Mouse (Mus musculus): ENCODE results near the gene 1700102P08Rik. TPM values are rescaled to one million over a fixed set of nuclear protein-coding genes. Genes with fewer than 3 reads are reported as not detected.

The 1700102P08Rik gene
- polyA plus RNA-seq, 1 experiment: 0.66 TPM

- no peak for DNase-seq
- WGBS: 57% methylated on average over 11 of the region's 11 CpGs
- no peak overlapping the region for H3K4me3 ChIP-seq (replicated peaks; ENCODE audit: extremely low read depth, low read depth, low read length)
- peaks cover 5% of the 10 kb centered on the region for H3K4me1 ChIP-seq (ENCODE audit: control insufficient read depth, insufficient read depth, low read length)
- TF ChIP-seq CTCF (IDR thresholded peaks at IDR 0.05; ENCODE audit: insufficient read depth, low read length): no peak
- no peak for TF ChIP-seq POLR2A (IDR thresholded peaks at IDR 0.05; ENCODE audit: borderline replicate concordance, extremely low read depth, low read depth, low read length)
These were observed 48.8 kb downstream of the 1700102P08Rik start for GRCm38 (mm10) chr9:108441236-108441919.

DNA sequence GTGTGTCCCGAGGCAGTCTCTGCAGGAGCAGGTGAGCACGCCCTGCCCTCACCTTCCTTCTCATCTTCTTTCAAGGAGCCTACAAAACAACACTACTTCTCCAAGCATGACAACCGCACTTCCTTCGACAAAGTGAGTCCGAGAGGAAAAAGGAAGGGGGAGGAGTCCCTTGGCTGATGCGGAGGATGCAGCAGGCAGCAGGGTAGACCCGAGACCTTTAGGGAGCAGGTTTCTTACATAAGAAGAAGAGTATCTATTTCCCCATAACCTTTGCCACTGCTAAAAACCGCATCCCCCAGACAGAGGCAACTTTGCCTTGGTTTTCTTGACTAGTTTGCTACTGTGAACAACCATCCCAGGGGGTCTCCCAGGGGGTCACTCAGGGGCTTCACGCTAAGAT lies 52.5 kb downstream of the 1700102P08Rik start:
- 46% methylated on average over 9 of the region's 9 CpGs for WGBS
- no peak for DNase-seq

DNA sequence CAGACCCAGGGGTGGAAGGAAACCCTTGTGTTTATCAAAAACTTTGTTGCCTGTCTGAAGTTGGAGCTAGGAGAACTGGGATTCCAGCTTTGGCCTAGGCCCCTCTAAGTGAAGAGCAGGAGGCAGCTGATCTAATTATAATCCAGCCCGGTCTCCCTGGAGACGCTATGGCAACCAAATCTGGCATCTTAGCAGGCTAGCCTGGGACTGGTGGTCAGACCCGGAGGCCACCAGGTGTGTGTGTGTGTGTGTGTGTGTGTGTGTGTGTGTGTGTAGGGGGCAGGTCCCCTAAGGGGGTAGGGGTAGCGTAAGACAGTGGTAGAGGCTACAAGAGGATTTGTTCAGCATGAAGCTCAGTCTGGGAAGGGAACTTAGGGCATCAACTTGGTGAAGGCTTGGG lies 57.3 kb downstream of the 1700102P08Rik start:
- 52% methylated on average over 4 of the region's 4 CpGs for WGBS
- H3K4me1 ChIP-seq (ENCODE audit: control insufficient read depth, insufficient read depth, low read length): no peaks in the 10 kb centered on the region
- no peak for DNase-seq
- no peak overlapping the region for H3K4me3 ChIP-seq (replicated peaks; ENCODE audit: extremely low read depth, low read depth, low read length)
- TF ChIP-seq CTCF (IDR thresholded peaks at IDR 0.05; ENCODE audit: insufficient read depth, low read length): no peak
- TF ChIP-seq POLR2A (IDR thresholded peaks at IDR 0.05; ENCODE audit: borderline replicate concordance, extremely low read depth, low read depth, low read length): no peak

More for the DNA sequence above, 52.5 kb downstream of the 1700102P08Rik start:
- TF ChIP-seq POLR2A (IDR thresholded peaks at IDR 0.05; ENCODE audit: borderline replicate concordance, extremely low read depth, low read depth, low read length) (no peak), CTCF (IDR thresholded peaks at IDR 0.05; ENCODE audit: insufficient read depth, low read length) (no peak)
- no peak overlapping the region for H3K4me3 ChIP-seq (replicated peaks; ENCODE audit: extremely low read depth, low read depth, low read length)
- H3K4me1 ChIP-seq (ENCODE audit: control insufficient read depth, insufficient read depth, low read length): peaks cover 5% of the 10 kb centered on the region

DNA sequence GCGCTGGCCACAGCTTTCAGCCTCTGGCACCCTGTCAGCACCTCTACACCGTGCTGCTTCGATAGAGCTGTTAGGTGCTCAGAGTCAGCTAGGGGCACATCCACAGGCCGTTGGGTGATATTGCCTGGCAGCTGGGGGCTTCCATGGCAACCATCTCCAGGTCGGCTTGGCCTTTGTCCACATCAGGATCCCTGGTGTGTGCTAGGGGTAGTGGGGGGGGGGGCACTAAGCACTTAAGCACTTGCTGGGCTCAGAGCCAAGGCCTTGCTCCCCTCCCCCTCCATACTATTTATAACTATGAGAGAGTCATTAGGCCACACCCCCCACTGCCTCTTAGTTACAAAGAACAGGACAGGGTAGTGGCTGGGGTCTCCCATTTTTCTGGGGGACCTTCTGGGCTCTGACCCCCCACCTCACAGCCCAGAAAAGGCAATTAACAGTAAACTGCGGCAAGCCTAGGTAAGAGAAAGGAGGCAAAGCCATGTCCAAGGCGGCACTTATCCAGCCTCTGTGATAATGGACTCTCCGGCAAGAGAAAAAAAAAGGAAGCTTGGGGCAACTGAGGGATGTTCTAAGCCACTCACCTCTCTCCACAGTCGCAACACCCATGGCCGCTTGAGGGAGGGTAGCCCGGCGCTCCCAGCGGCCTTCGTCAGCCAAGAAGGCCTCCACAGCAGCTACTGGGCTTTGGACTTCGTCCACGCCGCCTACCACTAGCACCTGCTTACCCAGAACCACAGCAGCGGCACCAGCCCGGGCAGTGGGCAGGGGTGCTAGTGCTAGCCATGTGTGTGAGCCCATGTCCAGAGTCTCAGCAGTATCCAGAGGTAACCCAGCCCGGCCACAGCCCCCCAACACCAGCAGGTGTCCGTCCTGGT lies 57.9 kb downstream of the 1700102P08Rik start:
- H3K4me3 ChIP-seq (replicated peaks; ENCODE audit: extremely low read depth, low read depth, low read length): no peak overlapping the region
- no peak for DNase-seq
- H3K4me1 ChIP-seq (ENCODE audit: control insufficient read depth, insufficient read depth, low read length): no peaks in the 10 kb centered on the region
- 64% methylated on average over 21 of the region's 21 CpGs for WGBS
- TF ChIP-seq POLR2A (IDR thresholded peaks at IDR 0.05; ENCODE audit: borderline replicate concordance, extremely low read depth, low read depth, low read length) (no peak), CTCF (IDR thresholded peaks at IDR 0.05; ENCODE audit: insufficient read depth, low read length) (no peak)

GRCm38 (mm10) chr9:108451170-108451493 lies 58.5 kb downstream of the 1700102P08Rik start:
- TF ChIP-seq CTCF (IDR thresholded peaks at IDR 0.05; ENCODE audit: insufficient read depth, low read length): no peak
- no peak for DNase-seq
- Histone ChIP-seq H3K4me1 (ENCODE audit: control insufficient read depth, insufficient read depth, low read length) (no peaks in the 10 kb centered on the region), H3K4me3 (replicated peaks; ENCODE audit: extremely low read depth, low read depth, low read length) (no peak overlapping the region)
- WGBS: 86% methylated on average over 6 of the region's 6 CpGs

GRCm38 (mm10) chr9:108451519-108452160 lies 59.0 kb downstream of the 1700102P08Rik start:
- 59% methylated on average over 6 of the region's 6 CpGs for WGBS
- TF ChIP-seq CTCF (IDR thresholded peaks at IDR 0.05; ENCODE audit: insufficient read depth, low read length) (no peak), POLR2A (IDR thresholded peaks at IDR 0.05; ENCODE audit: borderline replicate concordance, extremely low read depth, low read depth, low read length) (no peak)
- DNase-seq: no peak
- Histone ChIP-seq H3K4me3 (replicated peaks; ENCODE audit: extremely low read depth, low read depth, low read length) (no peak overlapping the region), H3K4me1 (ENCODE audit: control insufficient read depth, insufficient read depth, low read length) (no peaks in the 10 kb centered on the region)

DNA sequence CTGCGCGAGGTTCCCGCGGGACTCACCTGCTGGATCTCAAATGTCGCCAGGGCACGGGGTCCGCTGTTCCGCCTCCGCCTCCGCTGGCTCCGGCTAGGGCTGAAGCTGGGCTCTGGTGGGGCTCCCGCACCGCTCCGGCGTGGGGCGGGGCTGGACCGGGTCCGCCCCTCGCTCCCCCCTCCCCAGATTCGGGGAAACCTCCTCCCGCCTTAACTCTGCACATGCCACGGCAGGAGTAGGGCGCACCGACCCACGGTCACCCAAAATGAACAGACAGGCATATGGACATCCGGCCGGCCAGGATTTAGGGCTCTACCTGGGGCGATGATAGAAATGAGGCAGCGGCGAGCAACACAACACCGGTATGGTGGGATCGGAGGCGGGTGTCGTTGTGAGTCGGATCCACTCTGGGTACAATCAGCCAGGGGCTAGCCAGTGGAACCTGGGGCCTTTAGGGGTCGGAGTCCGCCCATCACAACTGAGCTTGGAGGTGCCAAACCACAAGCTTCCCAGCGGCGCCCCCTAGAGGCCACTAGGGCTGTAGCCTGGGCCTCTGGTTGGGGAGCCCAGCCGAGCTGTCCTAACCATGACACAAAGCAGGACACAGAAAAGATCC lies 59.8 kb downstream of the 1700102P08Rik start:
- TF ChIP-seq CTCF (IDR thresholded peaks at IDR 0.05; ENCODE audit: insufficient read depth, low read length) (peak; percentile 53), POLR2A (IDR thresholded peaks at IDR 0.05; ENCODE audit: borderline replicate concordance, extremely low read depth, low read depth, low read length) (0 out of 2 replicates have a peak, but pooled peaks have one; percentile 16)
- Histone ChIP-seq H3K4me3 (replicated peaks; ENCODE audit: extremely low read depth, low read depth, low read length) (peak overlapping the region; percentile 79), H3K4me1 (ENCODE audit: control insufficient read depth, insufficient read depth, low read length) (no peaks in the 10 kb centered on the region)
- under 1% methylated on average over 40 of the region's 40 CpGs for WGBS
- peak; percentile 85 for DNase-seq

- 44% methylated on average over 6 of the region's 6 CpGs for WGBS
- no peak overlapping the region for H3K4me3 ChIP-seq (replicated peaks; ENCODE audit: extremely low read depth, low read depth, low read length)
- TF ChIP-seq POLR2A (IDR thresholded peaks at IDR 0.05; ENCODE audit: borderline replicate concordance, extremely low read depth, low read depth, low read length) (no peak), CTCF (IDR thresholded peaks at IDR 0.05; ENCODE audit: insufficient read depth, low read length) (no peak)
- no peaks in the 10 kb centered on the region for H3K4me1 ChIP-seq (ENCODE audit: control insufficient read depth, insufficient read depth, low read length)
- no peak for DNase-seq
These were observed 60.3 kb downstream of the 1700102P08Rik start for GRCm38 (mm10) chr9:108452911-108453310.

DNA sequence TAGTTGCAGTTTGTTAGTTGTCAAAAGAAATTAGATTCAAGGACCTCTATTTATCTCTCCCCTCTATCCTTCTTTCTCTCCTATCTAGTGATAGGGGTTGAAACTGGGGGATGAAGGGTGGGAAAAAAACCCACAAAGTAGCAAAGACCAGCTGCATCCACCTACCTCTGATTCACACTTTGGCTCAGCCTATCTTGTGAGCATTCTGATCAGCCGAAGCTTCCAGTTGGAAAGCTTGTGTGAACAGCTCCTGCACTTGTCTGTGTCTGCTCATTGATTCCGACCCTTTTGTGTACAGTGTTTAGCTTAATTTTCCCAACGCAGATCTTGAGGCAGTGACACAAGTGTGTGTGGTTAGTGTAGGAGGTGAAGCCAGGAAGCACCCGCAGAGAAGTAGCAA lies 60.9 kb downstream of the 1700102P08Rik start:
- H3K4me3 ChIP-seq (replicated peaks; ENCODE audit: extremely low read depth, low read depth, low read length): no peak overlapping the region
- 58% methylated on average over 4 of the region's 4 CpGs for WGBS
- TF ChIP-seq CTCF (IDR thresholded peaks at IDR 0.05; ENCODE audit: insufficient read depth, low read length) (no peak), POLR2A (IDR thresholded peaks at IDR 0.05; ENCODE audit: borderline replicate concordance, extremely low read depth, low read depth, low read length) (no peak)
- no peaks in the 10 kb centered on the region for H3K4me1 ChIP-seq (ENCODE audit: control insufficient read depth, insufficient read depth, low read length)
- DNase-seq: no peak

Data from lung, adult 2 months (tissue).